Mouse (Mus musculus): ENCODE measurements around the gene Cisd1. TPM values are rescaled to one million over a fixed set of nuclear protein-coding genes. Genes with fewer than 3 reads are reported as not detected.
A peak's percentile ranks its signal among the peaks of the same experiment; 100 is the strongest.

The Cisd1 gene
- polyA plus RNA-seq, 1 experiment from 2014 or later, result 99.5 TPM

- ATAC-seq (ENCODE audit: insufficient number of reproducible peaks, insufficient read depth, low FRiP score, low TSS enrichment), result no peak
- WGBS, result 21% methylated on average over 3 of the region's 3 CpGs
- no peak overlapping the region for H3K27ac ChIP-seq
These were observed 53.5 kb downstream of the Cisd1 start for GRCm38 (mm10) chr10:71291179-71291661.

GRCm38 (mm10) chr10:71285126-71285580 lies 59.6 kb downstream of the Cisd1 start, which contains the start of gene Ube2d1:
Gene Ube2d1, minus strand, starts transcription at chr10:71285262.
- Histone ChIP-seq H3K4me1 (peaks cover 16% of the 10 kb centered on the region), H3K27ac (peak within 1 kb of the TSS; percentile 80), H3K4me3 (peak within 1 kb of the TSS; percentile 94), H3K9ac (peak within 1 kb of the TSS; percentile 97), H3K4me2 (replicated peaks) (peak within 1 kb of the TSS; percentile 60), H3K9me3 (no peaks in the 10 kb centered on the region), H3K27me3 (no peaks in the 10 kb centered on the region), H3K36me3 (no peaks in the 10 kb centered on the region)
- WGBS, result under 1% methylated on average over 50 of the region's 50 CpGs
- ATAC-seq (ENCODE audit: insufficient number of reproducible peaks, insufficient read depth, low FRiP score, low TSS enrichment), result peak; percentile 96

More at GRCm38 (mm10) chr10:71291179-71291661, 53.5 kb downstream of the Cisd1 start:
- no peak overlapping the region for H3K9ac ChIP-seq
- H3K4me2 ChIP-seq (replicated peaks), result no peak overlapping the region
- H3K4me1 ChIP-seq, result peaks cover 9% of the 10 kb centered on the region
- no peaks in the 10 kb centered on the region for H3K9me3 ChIP-seq
- H3K27me3 ChIP-seq, result no peaks in the 10 kb centered on the region
- H3K4me3 ChIP-seq, result no peak overlapping the region
- no peaks in the 10 kb centered on the region for H3K36me3 ChIP-seq

- Histone ChIP-seq H3K9me3 (no peaks in the 10 kb centered on the region), H3K9ac (peak overlapping the region; percentile 97), H3K4me1 (peaks cover 16% of the 10 kb centered on the region), H3K4me3 (peak overlapping the region; percentile 94), H3K36me3 (no peaks in the 10 kb centered on the region), H3K4me2 (replicated peaks) (peak overlapping the region; percentile 60), H3K27ac (peak overlapping the region; percentile 80), H3K27me3 (no peaks in the 10 kb centered on the region)
- WGBS, result under 1% methylated on average over 39 of the region's 41 CpGs
- ATAC-seq (ENCODE audit: insufficient number of reproducible peaks, insufficient read depth, low FRiP score, low TSS enrichment), result peak; percentile 72
These were observed 60.1 kb downstream of the Cisd1 start for GRCm38 (mm10) chr10:71284511-71285125.

GRCm38 (mm10) chr10:71284131-71284510 lies 60.6 kb downstream of the Cisd1 start:
- Histone ChIP-seq H3K27me3 (no peaks in the 10 kb centered on the region), H3K4me2 (replicated peaks) (peak overlapping the region; percentile 60), H3K27ac (no peak overlapping the region; the same call in 1 of the 2 replicates), H3K4me1 (peaks cover 16% of the 10 kb centered on the region), H3K36me3 (no peaks in the 10 kb centered on the region), H3K9me3 (no peaks in the 10 kb centered on the region), H3K9ac (peak overlapping the region; percentile 97), H3K4me3 (peak overlapping the region; percentile 94)
- no peak for ATAC-seq (ENCODE audit: insufficient number of reproducible peaks, insufficient read depth, low FRiP score, low TSS enrichment)
- 18% methylated on average over 8 of the region's 8 CpGs for WGBS

Other genes starting within 250 kb of the Cisd1 start
- 22.8 and 24.2 TPM in 2 replicates for gene Bicc1, start 185.3 kb downstream of the Cisd1 start, polyA plus RNA-seq (2016; fragmentation: Nextera tagmentation; extraction: Ambion mirVana)
- gene Tfam, start 106.7 kb downstream of the Cisd1 start, polyA plus RNA-seq (2016; fragmentation: Nextera tagmentation; extraction: Ambion mirVana), result 74.9 and 88.8 TPM in 2 replicates
- gene Ube2d1, start 59.7 kb downstream of the Cisd1 start, polyA plus RNA-seq (2016; fragmentation: Nextera tagmentation; extraction: Ambion mirVana), result 78.3 and 86.5 TPM in 2 replicates
- 16.1 and 16.7 TPM in 2 replicates for gene Ipmk, start 2.8 kb upstream of the Cisd1 start, polyA plus RNA-seq (2016; fragmentation: Nextera tagmentation; extraction: Ambion mirVana)